Mouse (Mus musculus) E14TG2a.4 (cell line): ENCODE results near the gene Chst11.

Source experiments
- H3K27me3 ChIP-seq: 2 replicates; pipeline ENCODE4 v1.6.1; 2014; ENCODE audit warnings: low read length, control low read depth; ENCODE audit not compliant: insufficient read depth
- H3K36me3 ChIP-seq: 2 replicates; pipeline ENCODE4 v1.6.1; 2014; ENCODE audit warnings: low read length, control low read depth; ENCODE audit not compliant: insufficient read depth
- H3K4me1 ChIP-seq: replicated peaks from 2 replicates; pipeline ENCODE4 v1.6.1; 2014; ENCODE audit warnings: low read depth, low read length, control low read depth
- H3K4me3 ChIP-seq: replicated peaks from 2 replicates; pipeline ENCODE4 v1.5.1; 2014; ENCODE audit warnings: mild to moderate bottlenecking, low read length
- H3K9me3 ChIP-seq: 2 replicates; pipeline ENCODE4 v1.6.1; 2014; ENCODE audit warnings: low read length, control low read depth
- CTCF ChIP-seq: conservative IDR thresholded peaks from 2 replicates; pipeline ENCODE4 v1.5.1; 2014; ENCODE audit warnings: low read length
- NANOG ChIP-seq: IDR thresholded peaks from 2 replicates; pipeline ENCODE4 v1.6.1; 2014; ENCODE audit warnings: borderline replicate concordance, low read length, mixed read lengths
- POU5F1 ChIP-seq: IDR thresholded peaks from 2 replicates; pipeline ENCODE4 v1.6.1; 2014; ENCODE audit warnings: low read length, borderline replicate concordance

The Chst11 gene

GRCm38 (mm10) chr10:83017760-83018498 lies 32.6 kb downstream of the Chst11 start:
- Histone ChIP-seq H3K27me3 (no peaks in the 10 kb centered on the region; the same call in 1 of the 2 replicates), H3K36me3 (no peaks in the 10 kb centered on the region), H3K4me1 (0 out of 2 replicates have a peak, but pooled peaks cover 9% of the 10 kb centered on the region), H3K4me3 (no peak overlapping the region), H3K9me3 (no peaks in the 10 kb centered on the region; the same call in 1 of the 2 replicates)
- TF ChIP-seq POU5F1, result no peak
- TF ChIP-seq NANOG, result no peak
- TF ChIP-seq CTCF, result no peak

GRCm38 (mm10) chr10:83018521-83018920 lies 33.2 kb downstream of the Chst11 start:
- no peak for TF ChIP-seq CTCF
- TF ChIP-seq NANOG, result no peak
- no peak for TF ChIP-seq POU5F1
- no peaks in the 10 kb centered on the region for H3K36me3 ChIP-seq
- H3K9me3 ChIP-seq, result no peaks in the 10 kb centered on the region; the same call in 1 of the 2 replicates
- H3K27me3 ChIP-seq, result no peaks in the 10 kb centered on the region; the same call in 1 of the 2 replicates
- H3K4me3 ChIP-seq, result no peak overlapping the region
- H3K4me1 ChIP-seq, result 0 out of 2 replicates have a peak, but pooled peaks cover 9% of the 10 kb centered on the region

GRCm38 (mm10) chr10:83019497-83020270 lies 34.4 kb downstream of the Chst11 start:
- no peaks in the 10 kb centered on the region for H3K36me3 ChIP-seq
- H3K4me1 ChIP-seq, result 0 out of 2 replicates have a peak, but pooled peaks cover 9% of the 10 kb centered on the region
- no peaks in the 10 kb centered on the region; the same call in 1 of the 2 replicates for H3K27me3 ChIP-seq
- no peak overlapping the region for H3K4me3 ChIP-seq
- TF ChIP-seq CTCF (no peak), POU5F1 (no peak), NANOG (no peak)
- no peaks in the 10 kb centered on the region; the same call in 1 of the 2 replicates for H3K9me3 ChIP-seq

- H3K36me3 ChIP-seq, result no peaks in the 10 kb centered on the region
- H3K9me3 ChIP-seq, result no peaks in the 10 kb centered on the region; the same call in 1 of the 2 replicates
- TF ChIP-seq CTCF (no peak), NANOG (no peak), POU5F1 (no peak)
- H3K27me3 ChIP-seq, result peaks cover 2% of the 10 kb centered on the region; the same call in 1 of the 2 replicates
- H3K4me1 ChIP-seq, result 0 out of 2 replicates have a peak, but pooled peaks cover 9% of the 10 kb centered on the region
- H3K4me3 ChIP-seq, result no peak overlapping the region
Observed at GRCm38 (mm10) chr10:83022616-83023015, 37.3 kb downstream of the Chst11 start.

GRCm38 (mm10) chr10:83026174-83026573 lies 40.9 kb downstream of the Chst11 start:
- Histone ChIP-seq H3K27me3 (peaks cover 2% of the 10 kb centered on the region; the same call in 1 of the 2 replicates), H3K4me1 (0 out of 2 replicates have a peak, but pooled peaks cover 2% of the 10 kb centered on the region), H3K9me3 (no peaks in the 10 kb centered on the region), H3K36me3 (no peaks in the 10 kb centered on the region), H3K4me3 (no peak overlapping the region)
- TF ChIP-seq POU5F1, result no peak
- no peak for TF ChIP-seq NANOG
- no peak for TF ChIP-seq CTCF

- H3K36me3 ChIP-seq, result no peaks in the 10 kb centered on the region
- no peak overlapping the region for H3K4me3 ChIP-seq
- no peak for TF ChIP-seq CTCF
- no peak for TF ChIP-seq POU5F1
- TF ChIP-seq NANOG, result no peak
- no peaks in the 10 kb centered on the region for H3K9me3 ChIP-seq
- 0 out of 2 replicates have a peak, but pooled peaks cover 2% of the 10 kb centered on the region for H3K27me3 ChIP-seq
- no peaks in the 10 kb centered on the region for H3K4me1 ChIP-seq
Observed at GRCm38 (mm10) chr10:83027673-83028072, 42.4 kb downstream of the Chst11 start.

GRCm38 (mm10) chr10:83030103-83030661 lies 44.9 kb downstream of the Chst11 start:
- Histone ChIP-seq H3K36me3 (no peaks in the 10 kb centered on the region), H3K27me3 (0 out of 2 replicates have a peak, but pooled peaks cover 2% of the 10 kb centered on the region), H3K4me3 (no peak overlapping the region), H3K4me1 (no peaks in the 10 kb centered on the region), H3K9me3 (no peaks in the 10 kb centered on the region)
- TF ChIP-seq POU5F1 (no peak), NANOG (no peak), CTCF (no peak)

GRCm38 (mm10) chr10:83030928-83031327 lies 45.6 kb downstream of the Chst11 start:
- H3K4me1 ChIP-seq, result no peaks in the 10 kb centered on the region
- no peaks in the 10 kb centered on the region for H3K36me3 ChIP-seq
- TF ChIP-seq CTCF, result no peak
- no peak for TF ChIP-seq POU5F1
- TF ChIP-seq NANOG, result no peak
- H3K4me3 ChIP-seq, result no peak overlapping the region
- H3K27me3 ChIP-seq, result no peaks in the 10 kb centered on the region
- H3K9me3 ChIP-seq, result no peaks in the 10 kb centered on the region
